Mouse (Mus musculus): ENCODE measurements around the gene Sirt3. TPM values are rescaled to one million over a fixed set of nuclear protein-coding genes. Genes with fewer than 3 reads are reported as not detected.

Sirt3 gene
- polyA plus RNA-seq (2012; rRNA removed) = 18.4 and 23.3 TPM in 2 replicates

- peak; percentile 84 for DNase-seq (ENCODE audit: low read depth, low spot score)
- under 1% methylated on average over 59 of the region's 59 CpGs for WGBS
Measured at GRCm38 (mm10) chr7:140881696-140882468, at the start of gene Sirt3, which contains the start of gene Psmd13. Gene Sirt3 (minus strand): TSS chr7:140882309. Gene Psmd13 (plus strand): TSS chr7:140881968.

GRCm38 (mm10) chr7:140927181-140927580 is 45.1 kb upstream of the Sirt3 start:
- no peak for DNase-seq (ENCODE audit: low read depth, low spot score)
- 76% methylated on average over 6 of the region's 6 CpGs for WGBS

- 10% methylated on average over 30 of the region's 30 CpGs for WGBS
- DNase-seq (ENCODE audit: low read depth, low spot score) = no peak
Measured at GRCm38 (mm10) chr7:140923070-140923775, 41.1 kb upstream of the Sirt3 start.

- no peak for DNase-seq (ENCODE audit: low read depth, low spot score)
- WGBS = under 1% methylated on average over 49 of the region's 49 CpGs
Measured at GRCm38 (mm10) chr7:140922398-140923069, 40.4 kb upstream of the Sirt3 start.

GRCm38 (mm10) chr7:140921225-140921975 is 39.3 kb upstream of the Sirt3 start:
- WGBS = 17% methylated on average over 22 of the region's 22 CpGs
- DNase-seq (ENCODE audit: low read depth, low spot score) = no peak

GRCm38 (mm10) chr7:140920418-140921029 is 38.4 kb upstream of the Sirt3 start, which contains the start of gene Nlrp6:
Gene Nlrp6 (plus strand): TSS chr7:140920902.
- 28% methylated on average over 8 of the region's 8 CpGs for WGBS
- DNase-seq (ENCODE audit: low read depth, low spot score) = no peak

GRCm38 (mm10) chr7:140919911-140920310 is 37.8 kb upstream of the Sirt3 start:
- WGBS = 39% methylated on average over 4 of the region's 4 CpGs
- no peak for DNase-seq (ENCODE audit: low read depth, low spot score)

GRCm38 (mm10) chr7:140914031-140914690 is 32.1 kb upstream of the Sirt3 start:
- DNase-seq (ENCODE audit: low read depth, low spot score) = no peak
- 45% methylated on average over 8 of the region's 8 CpGs for WGBS

GRCm38 (mm10) chr7:140912846-140913482 is 30.9 kb upstream of the Sirt3 start:
- 35% methylated on average over 5 of the region's 5 CpGs for WGBS
- no peak for DNase-seq (ENCODE audit: low read depth, low spot score)

GRCm38 (mm10) chr7:140912293-140912692 is 30.2 kb upstream of the Sirt3 start:
- DNase-seq (ENCODE audit: low read depth, low spot score) = no peak
- 40% methylated on average over 3 of the region's 3 CpGs for WGBS

- under 1% methylated on average over 19 of the region's 19 CpGs for WGBS
- DNase-seq (ENCODE audit: low read depth, low spot score) = no peak
Measured at GRCm38 (mm10) chr7:140908634-140909107, 26.6 kb upstream of the Sirt3 start.

- 33% methylated on average over 7 of the region's 7 CpGs for WGBS
- DNase-seq (ENCODE audit: low read depth, low spot score) = no peak
Measured at GRCm38 (mm10) chr7:140908181-140908580, 26.1 kb upstream of the Sirt3 start.

GRCm38 (mm10) chr7:140907697-140908096 is 25.6 kb upstream of the Sirt3 start:
- DNase-seq (ENCODE audit: low read depth, low spot score) = no peak
- WGBS = 85% methylated on average over 7 of the region's 7 CpGs

GRCm38 (mm10) chr7:140907131-140907530 is 25.0 kb upstream of the Sirt3 start:
- 76% methylated on average over 13 of the region's 13 CpGs for WGBS
- no peak for DNase-seq (ENCODE audit: low read depth, low spot score)

- no peak for DNase-seq (ENCODE audit: low read depth, low spot score)
- WGBS = 77% methylated on average over 2 of the region's 2 CpGs
Measured at GRCm38 (mm10) chr7:140905642-140906081, 23.6 kb upstream of the Sirt3 start.

- 27% methylated on average over 13 of the region's 13 CpGs for WGBS
- no peak for DNase-seq (ENCODE audit: low read depth, low spot score)
Measured at GRCm38 (mm10) chr7:140903212-140903611, 21.1 kb upstream of the Sirt3 start.

GRCm38 (mm10) chr7:140902036-140902875 is 20.1 kb upstream of the Sirt3 start:
- 86% methylated on average over 15 of the region's 15 CpGs for WGBS
- DNase-seq (ENCODE audit: low read depth, low spot score) = no peak
